Comparison of ENCODE assay signal across 35 mouse cellular contexts in genomic region chr17:31726216-31726615, GRCm38 (mm10). TPM values are rescaled to one million over a fixed set of nuclear protein-coding genes. Genes with fewer than 3 reads are reported as not detected.
"Had no signal": no experiment of that assay in that cellular context is flagged by ENCODE, and none has a peak within 500 bp of the region (broad histone marks: within the 10 kb centered on the region; RNA-seq: fewer than 3 reads in every experiment).

No protein-coding gene starts in this region.

- ATAC-seq: hindbrain, embryonic 16.5 days; inflammation-experienced regulatory T-cells, adult 6 months; intestine, embryonic 15.5 days; intestine, postnatal 0 days had no signal

- H3K9ac ChIP-seq: heart, embryonic 15.5 days; hindbrain, embryonic 12.5 days; hindbrain, embryonic 14.5 days; intestine, embryonic 15.5 days; limb, embryonic 13.5 days; limb, embryonic 15.5 days had no signal

- DNase-seq: gastrocnemius, adult 2 months; gastrocnemius, postnatal 10 days; gastrocnemius, postnatal 25 days; heart, adult 18-20 months; heart, postnatal 4 days; kidney, adult 18-20 months; kidney, adult 8-10 months; kidney, postnatal 10 days; kidney, postnatal 25 days; kidney, postnatal 4 days; layer of hippocampus, postnatal 36 days; left cerebral cortex, postnatal 4 days had no signal

- H3K9me3 ChIP-seq: heart, embryonic 13.5 days; heart, embryonic 15.5 days; hindbrain, embryonic 10.5 days; hindbrain, embryonic 12.5 days; intestine, embryonic 15.5 days; limb, embryonic 13.5 days; limb, embryonic 15.5 days had no signal

- H3K4me3 ChIP-seq: gastrocnemius, adult 2 months; heart, embryonic 13.5 days; heart, embryonic 15.5 days; hindbrain, embryonic 10.5 days; hindbrain, embryonic 12.5 days; intestine, embryonic 15.5 days; layer of hippocampus, adult 2 months; limb, embryonic 13.5 days; limb, embryonic 15.5 days had no signal

- H3K4me2 ChIP-seq: heart, embryonic 11.5 days; heart, embryonic 13.5 days; heart, embryonic 15.5 days; hindbrain, embryonic 12.5 days; hindbrain, embryonic 14.5 days; intestine, embryonic 15.5 days; limb, embryonic 13.5 days; limb, embryonic 15.5 days had no signal

- H3K27ac ChIP-seq: heart, embryonic 13.5 days; heart, embryonic 15.5 days; hindbrain, embryonic 10.5 days; hindbrain, embryonic 12.5 days; hindbrain, embryonic 14.5 days; intestine, embryonic 15.5 days; layer of hippocampus, adult 2 months; limb, embryonic 13.5 days; limb, embryonic 15.5 days had no signal

- H3K27me3 ChIP-seq: heart, embryonic 15.5 days; intestine, embryonic 15.5 days; limb, embryonic 13.5 days; limb, embryonic 15.5 days had no signal

- H3K36me3 ChIP-seq: heart, embryonic 13.5 days; heart, embryonic 15.5 days; hindbrain, embryonic 10.5 days; hindbrain, embryonic 12.5 days; intestine, embryonic 15.5 days; limb, embryonic 13.5 days; limb, embryonic 15.5 days had no signal

RNA-seq across cellular contexts. Expression of gene Cryaa, which starts 48.6 kb away (rescaled TPM):
- total RNA-seq: gastrocnemius, adult 2 months; gastrocnemius, postnatal 10 days; gastrocnemius, postnatal 25 days; gastrocnemius, postnatal 4 days; granulocyte monocyte progenitor cell, adult 5-6 weeks; heart, adult 18-20 months; heart, adult 8-10 months; heart, postnatal 25 days; heart, postnatal 4 days; left cerebral cortex, postnatal 25 days; liver, adult 2 months had no signal
- polyA plus RNA-seq: heart, embryonic 11.5 days; heart, embryonic 13.5 days; heart, embryonic 15.5 days; heart, postnatal 0 days; hindbrain, embryonic 10.5 days; hindbrain, embryonic 12.5 days; inflammation-experienced regulatory T-cells, adult 6 months; kidney, embryonic 14.5 days; kidney, embryonic 16.5 days; limb, embryonic 11.5 days; limb, embryonic 13.5 days; liver, adult 2 months had no signal
